Mouse (Mus musculus) lung, postnatal 0 days (tissue): ENCODE measurements around the gene Gm20388.

ENCODE experiments used
- CTCF ChIP-seq: IDR thresholded peaks from 2 replicates; pipeline ENCODE4 v1.5.1; 2016; ENCODE audit warnings: antibody characterized with exemption, mild to moderate bottlenecking
- EP300 ChIP-seq: IDR thresholded peaks from 2 replicates; pipeline ENCODE4 v1.6.1; 2016; ENCODE audit warnings: antibody characterized with exemption, mild to moderate bottlenecking, control low read depth

DNA sequence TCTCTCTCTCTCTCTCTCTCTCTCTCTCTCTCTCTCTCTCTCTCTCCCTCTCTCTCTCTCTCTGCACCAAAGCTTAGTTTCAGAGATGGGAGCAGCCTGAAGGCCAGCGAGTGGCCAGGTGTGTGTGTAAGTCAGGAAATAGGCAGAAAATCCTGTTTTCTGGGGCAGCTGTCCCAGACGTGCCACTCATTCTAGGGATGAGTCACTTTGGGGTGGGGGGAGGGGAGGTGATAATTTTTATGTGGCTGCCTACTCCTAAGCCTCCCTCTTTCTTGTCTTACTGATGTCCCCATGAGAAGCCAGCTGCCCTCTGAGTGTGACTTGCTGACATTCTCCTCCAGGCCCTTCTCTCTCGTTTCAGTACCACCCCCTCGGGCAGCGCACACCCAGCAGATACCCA is 75.5 kb downstream of the Gm20388 start:
- TF ChIP-seq CTCF (no peak), EP300 (no peak)
